Mouse (Mus musculus) hindbrain, embryonic 12.5 days (tissue): ENCODE measurements at regions not wholly inside any gene's neighbourhood (a gene's known extent, or its start where the extent isn't known, plus 50 kb on each side); places are given as distances from the start of the nearest gene placed in this dataset.

Experiments used
- ATAC-seq: fragments of 200-750 bp; cut with Nextera tagmentation; 2 replicates; pipeline ENCODE4 v1.8.0; 2017; ENCODE audit warnings: moderate TSS enrichment; ENCODE audit not compliant: low FRiP score
- H3K27ac ChIP-seq: fragments of 300-500 bp; sonication (generic); 2 replicates; pipeline ENCODE4 v1.5.1; 2016; ENCODE audit warnings: mild to moderate bottlenecking
- H3K27me3 ChIP-seq: fragments of 300-500 bp; sonication (generic); 2 replicates; pipeline ENCODE4 v1.6.1; 2016; ENCODE audit warnings: mild to moderate bottlenecking
- H3K36me3 ChIP-seq: fragments of 300-500 bp; sonication (generic); 2 replicates; pipeline ENCODE4 v1.6.1; 2016; ENCODE audit warnings: mild to moderate bottlenecking
- H3K4me1 ChIP-seq: fragments of 300-500 bp; sonication (generic); 2 replicates; pipeline ENCODE4 v1.6.1; 2016
- H3K4me2 ChIP-seq: fragments of 300-500 bp; sonication (generic); replicated peaks from 2 replicates; pipeline ENCODE4 v1.6.1; 2016; ENCODE audit warnings: mild to moderate bottlenecking
- H3K4me3 ChIP-seq: fragments of 300-500 bp; sonication (generic); 2 replicates; pipeline ENCODE4 v1.5.1; 2016; ENCODE audit warnings: mild to moderate bottlenecking
- H3K9ac ChIP-seq: fragments of 300-500 bp; sonication (generic); 2 replicates; pipeline ENCODE4 v1.6.1; 2016; ENCODE audit warnings: mild to moderate bottlenecking, moderate library complexity
- H3K9me3 ChIP-seq: fragments of 300-500 bp; sonication (generic); replicated peaks from 2 replicates; pipeline ENCODE4 v1.6.1; 2016; ENCODE audit warnings: mild to moderate bottlenecking
- whole genome bisulfite sequencing: fragments of 180-500 bp; shearing (Covaris S2); methylation state at CpG from one replicate; pipeline ENCODE4 v1.1.7; 2016; 5-methylcytosine and 5-hydroxymethylcytosine counted together

GRCm38 (mm10) chr8:49492906-49493305 lies 649.2 kb upstream of the Tenm3 start:
- H3K4me3 ChIP-seq, result no peak overlapping the region
- no peak for ATAC-seq
- 80% methylated on average over 2 of the region's 2 CpGs for WGBS

GRCm38 (mm10) chr8:49485284-49485683 lies 641.5 kb upstream of the Tenm3 start:
- Histone ChIP-seq H3K4me2 (no peak overlapping the region), H3K27ac (no peak overlapping the region), H3K27me3 (no peaks in the 10 kb centered on the region), H3K36me3 (no peaks in the 10 kb centered on the region), H3K4me3 (no peak overlapping the region), H3K9me3 (no peaks in the 10 kb centered on the region), H3K4me1 (no peaks in the 10 kb centered on the region), H3K9ac (no peak overlapping the region)
- no peak; the same call in 1 of the 2 replicates for ATAC-seq
- WGBS, result 67% methylated on average over 4 of the region's 4 CpGs

More at GRCm38 (mm10) chr8:49492906-49493305, 649.2 kb upstream of the Tenm3 start:
- no peak overlapping the region for H3K27ac ChIP-seq
- H3K9ac ChIP-seq, result no peak overlapping the region
- H3K4me2 ChIP-seq, result no peak overlapping the region
- H3K36me3 ChIP-seq, result no peaks in the 10 kb centered on the region
- H3K27me3 ChIP-seq, result no peaks in the 10 kb centered on the region
- no peaks in the 10 kb centered on the region for H3K9me3 ChIP-seq
- H3K4me1 ChIP-seq, result no peaks in the 10 kb centered on the region

- no peak for ATAC-seq
- H3K27ac ChIP-seq, result no peak overlapping the region
- H3K4me3 ChIP-seq, result no peak overlapping the region
- no peaks in the 10 kb centered on the region for H3K9me3 ChIP-seq
- no peaks in the 10 kb centered on the region for H3K4me1 ChIP-seq
- 77% methylated on average over 6 of the region's 6 CpGs for WGBS
- H3K4me2 ChIP-seq, result no peak overlapping the region
- H3K27me3 ChIP-seq, result no peaks in the 10 kb centered on the region
- H3K36me3 ChIP-seq, result no peaks in the 10 kb centered on the region
- no peak overlapping the region for H3K9ac ChIP-seq
Measured at GRCm38 (mm10) chr8:49481476-49481992, 637.8 kb upstream of the Tenm3 start.

- Histone ChIP-seq H3K4me3 (no peak overlapping the region), H3K9me3 (no peaks in the 10 kb centered on the region), H3K27ac (no peak overlapping the region), H3K9ac (no peak overlapping the region), H3K27me3 (no peaks in the 10 kb centered on the region), H3K4me1 (peaks cover 18% of the 10 kb centered on the region), H3K36me3 (no peaks in the 10 kb centered on the region), H3K4me2 (no peak overlapping the region)
- no peak for ATAC-seq
- 51% methylated on average over 14 of the region's 14 CpGs for WGBS
Measured at GRCm38 (mm10) chr8:49465911-49466518, 622.3 kb upstream of the Tenm3 start.

GRCm38 (mm10) chr8:49465070-49465469 lies 621.3 kb upstream of the Tenm3 start:
- 53% methylated on average over 7 of the region's 7 CpGs for WGBS
- Histone ChIP-seq H3K9ac (no peak overlapping the region), H3K4me1 (peaks cover 18% of the 10 kb centered on the region), H3K4me3 (no peak overlapping the region), H3K36me3 (no peaks in the 10 kb centered on the region), H3K9me3 (no peaks in the 10 kb centered on the region), H3K27me3 (no peaks in the 10 kb centered on the region), H3K27ac (no peak overlapping the region), H3K4me2 (no peak overlapping the region)
- peak; percentile 55 for ATAC-seq

- no peak for ATAC-seq
- Histone ChIP-seq H3K9me3 (no peaks in the 10 kb centered on the region), H3K4me3 (no peak overlapping the region), H3K36me3 (no peaks in the 10 kb centered on the region), H3K4me1 (peaks cover 18% of the 10 kb centered on the region), H3K9ac (no peak overlapping the region), H3K27ac (no peak overlapping the region), H3K4me2 (no peak overlapping the region), H3K27me3 (no peaks in the 10 kb centered on the region)
- 45% methylated on average over 8 of the region's 8 CpGs for WGBS
Measured at GRCm38 (mm10) chr8:49462602-49463001, 618.9 kb upstream of the Tenm3 start.

GRCm38 (mm10) chr8:49461724-49462473 lies 618.1 kb upstream of the Tenm3 start:
- Histone ChIP-seq H3K4me1 (peaks cover 18% of the 10 kb centered on the region), H3K4me2 (peak overlapping the region; percentile 44), H3K9ac (no peak overlapping the region), H3K27me3 (no peaks in the 10 kb centered on the region), H3K36me3 (no peaks in the 10 kb centered on the region), H3K4me3 (peak overlapping the region; percentile 2; the same call in 1 of the 2 replicates), H3K27ac (peak overlapping the region; percentile 55), H3K9me3 (no peaks in the 10 kb centered on the region)
- ATAC-seq, result peak; percentile 80
- WGBS, result 18% methylated on average over 16 of the region's 16 CpGs

GRCm38 (mm10) chr8:49445444-49445843 lies 601.7 kb upstream of the Tenm3 start:
- Histone ChIP-seq H3K9me3 (no peaks in the 10 kb centered on the region), H3K27ac (no peak overlapping the region), H3K36me3 (no peaks in the 10 kb centered on the region), H3K9ac (no peak overlapping the region), H3K4me1 (no peaks in the 10 kb centered on the region), H3K27me3 (no peaks in the 10 kb centered on the region), H3K4me3 (no peak overlapping the region), H3K4me2 (no peak overlapping the region)
- 0 out of 2 replicates have a peak, but pooled peaks have one; percentile 40 for ATAC-seq
- 52% methylated on average over 5 of the region's 5 CpGs for WGBS

GRCm38 (mm10) chr8:49441270-49441669 lies 597.5 kb upstream of the Tenm3 start:
- Histone ChIP-seq H3K9ac (no peak overlapping the region), H3K36me3 (no peaks in the 10 kb centered on the region), H3K4me2 (no peak overlapping the region), H3K27ac (no peak overlapping the region), H3K4me1 (no peaks in the 10 kb centered on the region), H3K9me3 (no peaks in the 10 kb centered on the region), H3K4me3 (no peak overlapping the region), H3K27me3 (no peaks in the 10 kb centered on the region)
- ATAC-seq, result no peak

GRCm38 (mm10) chr8:49396519-49396918 lies 552.8 kb upstream of the Tenm3 start:
- no peak overlapping the region for H3K27ac ChIP-seq
- H3K4me1 ChIP-seq, result no peaks in the 10 kb centered on the region
- H3K4me3 ChIP-seq, result no peak overlapping the region
- no peak overlapping the region for H3K4me2 ChIP-seq
- no peaks in the 10 kb centered on the region for H3K27me3 ChIP-seq
- ATAC-seq, result no peak
- no peak overlapping the region for H3K9ac ChIP-seq
- no peaks in the 10 kb centered on the region for H3K9me3 ChIP-seq
- 78% methylated on average over 4 of the region's 4 CpGs for WGBS
- H3K36me3 ChIP-seq, result no peaks in the 10 kb centered on the region

GRCm38 (mm10) chr8:49395029-49395428 lies 551.3 kb upstream of the Tenm3 start:
- Histone ChIP-seq H3K27me3 (no peaks in the 10 kb centered on the region), H3K9me3 (no peaks in the 10 kb centered on the region), H3K4me2 (no peak overlapping the region), H3K36me3 (no peaks in the 10 kb centered on the region), H3K4me3 (no peak overlapping the region), H3K27ac (no peak overlapping the region), H3K9ac (no peak overlapping the region), H3K4me1 (no peaks in the 10 kb centered on the region)
- WGBS, result 35% methylated on average over 1 of the region's 1 CpGs
- ATAC-seq, result no peak

GRCm38 (mm10) chr8:49389525-49389924 lies 545.8 kb upstream of the Tenm3 start:
- H3K9me3 ChIP-seq, result no peaks in the 10 kb centered on the region
- H3K9ac ChIP-seq, result no peak overlapping the region
- no peaks in the 10 kb centered on the region for H3K36me3 ChIP-seq
- H3K27me3 ChIP-seq, result no peaks in the 10 kb centered on the region
- H3K4me1 ChIP-seq, result no peaks in the 10 kb centered on the region
- no peak overlapping the region for H3K27ac ChIP-seq
- WGBS, result 71% methylated on average over 3 of the region's 3 CpGs
- no peak for ATAC-seq
- H3K4me3 ChIP-seq, result no peak overlapping the region
- H3K4me2 ChIP-seq, result no peak overlapping the region

- no peak overlapping the region for H3K9ac ChIP-seq
- H3K4me3 ChIP-seq, result no peak overlapping the region
- no peak overlapping the region for H3K27ac ChIP-seq
- H3K27me3 ChIP-seq, result no peaks in the 10 kb centered on the region
- ATAC-seq, result no peak
- no peaks in the 10 kb centered on the region for H3K36me3 ChIP-seq
- no peak overlapping the region for H3K4me2 ChIP-seq
- no peaks in the 10 kb centered on the region for H3K9me3 ChIP-seq
- H3K4me1 ChIP-seq, result no peaks in the 10 kb centered on the region
- WGBS, result 60% methylated on average over 2 of the region's 2 CpGs
Measured at GRCm38 (mm10) chr8:49387587-49387986, 543.8 kb upstream of the Tenm3 start.
